Mouse (Mus musculus) MEL (cell line): ENCODE results near the gene Gm2115.

Source experiments
- CTCF ChIP-seq, 3 experiments: IDR thresholded peaks in 2 of 3; conservative IDR thresholded peaks in 1 of 3; 2 replicates each; pipeline ENCODE4 v1.5.1; 2011 to 2012; ENCODE audit warnings: low read length in 3 of 3, low read depth in 2 of 3, mild to moderate bottlenecking in 2 of 3, improper control_type of control experiment in 1 of 3, inconsistent platforms in 1 of 3, mixed read lengths in 1 of 3, moderate library complexity in 1 of 3; ENCODE audit not compliant: control insufficient read depth in 1 of 3, insufficient read depth in 1 of 3, poor library complexity in 1 of 3, severe bottlenecking in 1 of 3
- EP300 ChIP-seq, 2 experiments: IDR thresholded peaks; 2 replicates each; pipeline ENCODE4 v1.6.1; 2011; ENCODE audit warnings: improper control_type of control experiment in 2 of 2, low read length in 2 of 2, low read depth in 1 of 2, mild to moderate bottlenecking in 1 of 2
- HCFC1 ChIP-seq: IDR thresholded peaks from 2 replicates; pipeline ENCODE4 v1.6.1; 2012; ENCODE audit warnings: low read depth, mild to moderate bottlenecking, inconsistent platforms, low read length, improper control_type of control experiment, moderate library complexity
- MAFK ChIP-seq: IDR thresholded peaks from 2 replicates; pipeline ENCODE4 v1.6.1; 2011; ENCODE audit warnings: low read depth, mild to moderate bottlenecking, low read length, improper control_type of control experiment, borderline replicate concordance
- MAX ChIP-seq: IDR thresholded peaks from 2 replicates; pipeline ENCODE4 v1.6.1; 2011; ENCODE audit warnings: low read length, improper control_type of control experiment
- MYC ChIP-seq: IDR thresholded peaks from 2 replicates; pipeline ENCODE4 v1.6.1; 2011; ENCODE audit warnings: low read depth, mild to moderate bottlenecking, low read length, improper control_type of control experiment, moderate library complexity
- POLR2A ChIP-seq, 2 experiments: IDR thresholded peaks; 2 replicates each; pipeline ENCODE4 v1.6.1; 2011 to 2012; ENCODE audit warnings: low read length in 2 of 2, mild to moderate bottlenecking in 2 of 2, control low read depth in 1 of 2, improper control_type of control experiment in 1 of 2, low read depth in 1 of 2, moderate library complexity in 1 of 2; ENCODE audit not compliant: control insufficient read depth in 1 of 2, insufficient read depth in 1 of 2, poor library complexity in 1 of 2
- POLR2AphosphoS5 ChIP-seq: IDR thresholded peaks from 2 replicates; pipeline ENCODE4 v1.6.1; 2012; ENCODE audit warnings: low read depth, borderline replicate concordance, mild to moderate bottlenecking, inconsistent platforms, low read length, moderate library complexity, mixed read lengths
- RCOR1 ChIP-seq: IDR thresholded peaks from 2 replicates; pipeline ENCODE4 v1.6.1; 2012; ENCODE audit warnings: low read depth, mild to moderate bottlenecking, inconsistent platforms, low read length, improper control_type of control experiment
- TBP ChIP-seq: IDR thresholded peaks from 2 replicates; pipeline ENCODE4 v1.8.0; 2011; ENCODE audit warnings: low read depth, low read length, improper control_type of control experiment
- USF1 ChIP-seq: IDR thresholded peaks from 2 replicates; pipeline ENCODE4 v1.6.1; 2014; ENCODE audit warnings: low read depth, mild to moderate bottlenecking, inconsistent platforms, low read length, improper control_type of control experiment, moderate library complexity
- USF2 ChIP-seq, 2 experiments: IDR thresholded peaks; 2 replicates each; pipeline ENCODE4 v1.6.1; 2011 to 2012; ENCODE audit warnings: improper control_type of control experiment in 2 of 2, low read length in 2 of 2, borderline replicate concordance in 1 of 2, inconsistent platforms in 1 of 2, low read depth in 1 of 2, mild to moderate bottlenecking in 1 of 2; ENCODE audit not compliant: insufficient read depth in 1 of 2

DNA sequence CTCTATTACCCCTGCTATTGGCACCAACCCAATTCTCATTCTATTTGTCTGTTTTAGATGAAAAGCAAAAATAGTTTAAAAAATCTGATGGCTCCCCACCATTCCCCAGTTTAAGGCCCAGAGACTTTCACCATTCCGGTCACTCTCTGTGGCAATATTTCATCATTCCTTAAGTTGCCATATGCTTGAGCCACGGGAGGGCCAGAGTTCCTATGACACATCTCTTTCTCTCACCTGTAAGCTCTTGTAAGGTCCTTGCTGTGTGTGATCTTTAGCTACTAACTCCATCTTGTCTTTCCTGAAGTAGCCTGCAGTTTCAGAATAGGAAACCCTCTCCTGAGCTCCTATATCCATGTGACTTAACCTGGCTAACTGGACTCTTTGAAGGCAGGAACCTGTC is 90.2 kb downstream of the Gm2115 start:
- TF ChIP-seq CTCF (IDR thresholded peaks at IDR 0.05 in 2 of 3, conservative IDR thresholded peaks at IDR 0.05 in 1 of 3; ENCODE audit: control insufficient read depth in 1 of 3, insufficient read depth in 1 of 3, low read depth in 2 of 3, low read length in 3 of 3, poor library complexity in 1 of 3, severe bottlenecking in 1 of 3) (no peak), USF2 (IDR thresholded peaks at IDR 0.05; ENCODE audit: borderline replicate concordance in 1 of 2, insufficient read depth in 1 of 2, low read depth in 1 of 2, low read length in 2 of 2) (no peak), POLR2AphosphoS5 (no peak), MYC (no peak), HCFC1 (no peak), POLR2A (IDR thresholded peaks at IDR 0.05; ENCODE audit: control insufficient read depth in 1 of 2, insufficient read depth in 1 of 2, low read depth in 1 of 2, low read length in 2 of 2, poor library complexity in 1 of 2) (no peak), MAFK (no peak), EP300 (IDR thresholded peaks at IDR 0.05; ENCODE audit: low read depth in 1 of 2, low read length in 2 of 2) (no peak), MAX (no peak), RCOR1 (no peak), USF1 (no peak), TBP (no peak)
